Mouse (Mus musculus) hindbrain, embryonic 10.5 days (tissue): ENCODE data around the gene Cmip. TPM values are rescaled to one million over a fixed set of nuclear protein-coding genes. Genes with fewer than 3 reads are reported as not detected.

Experiments
- DNase-seq: peaks from one replicate; pipeline ENCODE4 v3.0.0-alpha.2; 2017; ENCODE audit warnings: low spot score
- H3K27ac ChIP-seq: fragments of 300-500 bp; sonication (generic); 2 replicates; pipeline ENCODE4 v1.5.1; 2016; ENCODE audit warnings: mild to moderate bottlenecking, moderate library complexity
- H3K27me3 ChIP-seq: fragments of 300-500 bp; sonication (generic); 2 replicates; pipeline ENCODE4 v1.6.1; 2016; ENCODE audit warnings: mild to moderate bottlenecking; ENCODE audit not compliant: poor library complexity, insufficient read depth, severe bottlenecking
- H3K36me3 ChIP-seq: fragments of 300-500 bp; sonication (generic); 2 replicates; pipeline ENCODE4 v1.6.1; 2016; ENCODE audit warnings: mild to moderate bottlenecking, moderate library complexity
- H3K4me1 ChIP-seq: fragments of 300-500 bp; sonication (generic); replicated peaks from 2 replicates; pipeline ENCODE4 v1.6.1; 2016; ENCODE audit warnings: mild to moderate bottlenecking
- H3K4me3 ChIP-seq: fragments of 300-500 bp; sonication (generic); 2 replicates; pipeline ENCODE4 v1.5.1; 2016; ENCODE audit warnings: mild to moderate bottlenecking, moderate library complexity
- H3K9me3 ChIP-seq: fragments of 300-500 bp; sonication (generic); 2 replicates; pipeline ENCODE4 v1.6.1; 2016; ENCODE audit warnings: mild to moderate bottlenecking, moderate library complexity
- WGBS: fragments of 180-500 bp; shearing (Covaris S2); methylation state at CpG from one replicate; pipeline ENCODE4 v1.1.7; 2016; 5-methylcytosine and 5-hydroxymethylcytosine counted together
- polyA plus RNA-seq: library from polyadenylated mRNA; unstranded; fragments of >200 nt; fragmentation: Nextera tagmentation; extraction: Ambion mirVana; gene quantifications from 2 replicates; pipeline ENCODE4 v1.2.1, GENCODE M21; 2016

Cmip gene
- polyA plus RNA-seq, 1 experiment from 2014 or later: 14.0 TPM

- Histone ChIP-seq H3K36me3 (peaks cover 8% of the 10 kb centered on the region), H3K4me3 (no peak overlapping the region), H3K27ac (peak overlapping the region; percentile 40; the same call in 1 of the 2 replicates), H3K27me3 (no peaks in the 10 kb centered on the region), H3K9me3 (no peaks in the 10 kb centered on the region), H3K4me1 (peaks cover 20% of the 10 kb centered on the region)
- DNase-seq: no peak
- 80% methylated on average over 12 of the region's 12 CpGs for WGBS
Measured at GRCm38 (mm10) chr8:117355111-117355831, 98.4 kb downstream of the Cmip start.

GRCm38 (mm10) chr8:117356109-117356672 lies 99.3 kb downstream of the Cmip start:
- Histone ChIP-seq H3K27me3 (no peaks in the 10 kb centered on the region), H3K36me3 (peaks cover 8% of the 10 kb centered on the region), H3K4me3 (no peak overlapping the region), H3K4me1 (peaks cover 28% of the 10 kb centered on the region), H3K27ac (no peak overlapping the region), H3K9me3 (no peaks in the 10 kb centered on the region)
- 88% methylated on average over 13 of the region's 13 CpGs for WGBS
- DNase-seq: no peak

- no peak overlapping the region for H3K27ac ChIP-seq
- 94% methylated on average over 16 of the region's 16 CpGs for WGBS
- H3K4me1 ChIP-seq: peaks cover 44% of the 10 kb centered on the region
- no peaks in the 10 kb centered on the region for H3K9me3 ChIP-seq
- DNase-seq: no peak
- H3K4me3 ChIP-seq: no peak overlapping the region
- no peaks in the 10 kb centered on the region for H3K27me3 ChIP-seq
- peaks cover 8% of the 10 kb centered on the region for H3K36me3 ChIP-seq
Measured at GRCm38 (mm10) chr8:117357491-117358467, 100.9 kb downstream of the Cmip start.

GRCm38 (mm10) chr8:117360172-117360930 lies 103.5 kb downstream of the Cmip start:
- H3K27me3 ChIP-seq: no peaks in the 10 kb centered on the region
- 89% methylated on average over 3 of the region's 3 CpGs for WGBS
- no peak for DNase-seq

GRCm38 (mm10) chr8:117361595-117362437 lies 105.0 kb downstream of the Cmip start:
- no peak for DNase-seq
- Histone ChIP-seq H3K4me3 (no peak overlapping the region), H3K27ac (0 out of 2 replicates have a peak overlapping the region, but pooled peaks have one; percentile 12), H3K27me3 (no peaks in the 10 kb centered on the region), H3K36me3 (peaks cover 8% of the 10 kb centered on the region), H3K4me1 (peaks cover 41% of the 10 kb centered on the region), H3K9me3 (no peaks in the 10 kb centered on the region)
- WGBS: 88% methylated on average over 12 of the region's 12 CpGs

More at GRCm38 (mm10) chr8:117360172-117360930, 103.5 kb downstream of the Cmip start:
- Histone ChIP-seq H3K4me3 (no peak overlapping the region), H3K9me3 (no peaks in the 10 kb centered on the region), H3K36me3 (peaks cover 8% of the 10 kb centered on the region), H3K4me1 (peaks cover 47% of the 10 kb centered on the region), H3K27ac (no peak overlapping the region)

- H3K27ac ChIP-seq: no peak overlapping the region
- peaks cover 8% of the 10 kb centered on the region for H3K36me3 ChIP-seq
- no peaks in the 10 kb centered on the region for H3K27me3 ChIP-seq
- H3K4me1 ChIP-seq: peaks cover 47% of the 10 kb centered on the region
- H3K9me3 ChIP-seq: no peaks in the 10 kb centered on the region
- no peak overlapping the region for H3K4me3 ChIP-seq
- DNase-seq: no peak
- WGBS: 76% methylated on average over 2 of the region's 2 CpGs
Measured at GRCm38 (mm10) chr8:117362438-117362726, 105.5 kb downstream of the Cmip start.

- no peak for DNase-seq
- H3K36me3 ChIP-seq: peaks cover 3% of the 10 kb centered on the region
- H3K9me3 ChIP-seq: no peaks in the 10 kb centered on the region
- no peak overlapping the region for H3K4me3 ChIP-seq
- 91% methylated on average over 10 of the region's 10 CpGs for whole genome bisulfite sequencing
- H3K27ac ChIP-seq: no peak overlapping the region
- H3K4me1 ChIP-seq: peaks cover 52% of the 10 kb centered on the region
- H3K27me3 ChIP-seq: no peaks in the 10 kb centered on the region
Measured at GRCm38 (mm10) chr8:117363291-117363690, 106.4 kb downstream of the Cmip start.

GRCm38 (mm10) chr8:117364374-117365160 lies 107.7 kb downstream of the Cmip start:
- WGBS: 92% methylated on average over 19 of the region's 19 CpGs
- H3K4me3 ChIP-seq: no peak overlapping the region
- DNase-seq: no peak
- peaks cover 63% of the 10 kb centered on the region for H3K4me1 ChIP-seq
- no peaks in the 10 kb centered on the region for H3K9me3 ChIP-seq
- H3K36me3 ChIP-seq: no peaks in the 10 kb centered on the region
- no peak overlapping the region; the same call in 1 of the 2 replicates for H3K27ac ChIP-seq
- H3K27me3 ChIP-seq: no peaks in the 10 kb centered on the region

GRCm38 (mm10) chr8:117366475-117366874 lies 109.6 kb downstream of the Cmip start:
- Histone ChIP-seq H3K4me1 (peaks cover 69% of the 10 kb centered on the region), H3K27me3 (no peaks in the 10 kb centered on the region), H3K36me3 (no peaks in the 10 kb centered on the region), H3K27ac (no peak overlapping the region), H3K4me3 (no peak overlapping the region), H3K9me3 (no peaks in the 10 kb centered on the region)
- 63% methylated on average over 7 of the region's 7 CpGs for WGBS
- DNase-seq: no peak

GRCm38 (mm10) chr8:117367441-117367840 lies 110.6 kb downstream of the Cmip start:
- 95% methylated on average over 8 of the region's 8 CpGs for WGBS
- Histone ChIP-seq H3K9me3 (no peaks in the 10 kb centered on the region), H3K36me3 (no peaks in the 10 kb centered on the region), H3K4me3 (no peak overlapping the region), H3K27me3 (no peaks in the 10 kb centered on the region), H3K27ac (no peak overlapping the region), H3K4me1 (peaks cover 69% of the 10 kb centered on the region)
- DNase-seq: no peak

GRCm38 (mm10) chr8:117368781-117369180 lies 111.9 kb downstream of the Cmip start:
- H3K27me3 ChIP-seq: no peaks in the 10 kb centered on the region
- no peaks in the 10 kb centered on the region for H3K36me3 ChIP-seq
- H3K4me3 ChIP-seq: no peak overlapping the region
- H3K9me3 ChIP-seq: no peaks in the 10 kb centered on the region
- H3K27ac ChIP-seq: no peak overlapping the region
- WGBS: 72% methylated on average over 8 of the region's 8 CpGs
- H3K4me1 ChIP-seq: peaks cover 61% of the 10 kb centered on the region
- DNase-seq: no peak
